Mouse (Mus musculus) heart, adult 2 months (tissue): ENCODE results near the gene Hsd3b7. TPM values are rescaled to one million over a fixed set of nuclear protein-coding genes. Genes with fewer than 3 reads are reported as not detected.
"Not testable (repeated sequence)": the region's sequence is repeated elsewhere in the genome, so short reads cannot be mapped to it uniquely, and the experiment has no call there.

Experiments
- DNase-seq, 2 experiments: peaks; one replicate each; pipeline ENCODE4 v3.0.0; 2021
- H3K27ac ChIP-seq: fragments of 200-600 bp; 2 replicates; pipeline ENCODE4 v1.8.1; 2022
- H3K27me3 ChIP-seq: fragments of 200-500 bp; 2 replicates; pipeline ENCODE4 v1.6.1; 2012; ENCODE audit warnings: mild to moderate bottlenecking, low read length, inconsistent platforms, mixed read lengths; ENCODE audit not compliant: control insufficient read depth, insufficient read depth
- H3K36me3 ChIP-seq: fragments of 200-500 bp; 2 replicates; pipeline ENCODE4 v1.6.1; 2012; ENCODE audit warnings: low read length, inconsistent platforms; ENCODE audit not compliant: control insufficient read depth, insufficient read depth
- H3K4me1 ChIP-seq: fragments of 200-500 bp; 2 replicates; pipeline ENCODE4 v1.6.1; 2011; ENCODE audit warnings: low read length; ENCODE audit not compliant: control insufficient read depth, insufficient read depth
- H3K4me3 ChIP-seq: fragments of 200-600 bp; 2 replicates; pipeline ENCODE4 v1.8.1; 2022
- H3K79me2 ChIP-seq: fragments of 200-500 bp; replicated peaks from 2 replicates; pipeline ENCODE4 v1.6.1; 2012; ENCODE audit warnings: mild to moderate bottlenecking, inconsistent platforms, low read length, moderate library complexity, mixed read lengths; ENCODE audit not compliant: control insufficient read depth, insufficient read depth
- H3K9ac ChIP-seq: fragments of 200-500 bp; 2 replicates; pipeline ENCODE4 v1.6.1; 2012; ENCODE audit warnings: low read depth, mild to moderate bottlenecking, control low read depth, inconsistent platforms, low read length, mixed read lengths
- CTCF ChIP-seq: fragments of 200-600 bp; IDR thresholded peaks from 2 replicates; pipeline ENCODE4 v1.8.1; 2022; ENCODE audit warnings: antibody characterized with exemption, mild to moderate bottlenecking, moderate library complexity
- EP300 ChIP-seq: fragments of 200-500 bp; IDR thresholded peaks from 2 replicates; pipeline ENCODE4 v1.6.1; 2011; ENCODE audit warnings: low read depth, low read length, control low read depth; ENCODE audit not compliant: insufficient read depth
- POLR2A ChIP-seq: fragments of 200-500 bp; IDR thresholded peaks from 2 replicates; pipeline ENCODE4 v1.6.1; 2011; ENCODE audit warnings: mild to moderate bottlenecking, low read depth, low read length, control low read depth; ENCODE audit not compliant: insufficient read depth
- WGBS: fragments of 180-500 bp; shearing (Covaris S2); methylation state at CpG from one replicate; pipeline ENCODE4 v1.1.7; 2018; 5-methylcytosine and 5-hydroxymethylcytosine counted together
- intact Hi-C: fragments of 180-260 bp; cut with DNase I; formaldehyde crosslinking; loops from one replicate; pipeline ENCODE4 v1.15.1; 2025
- polyA plus RNA-seq: library from polyadenylated mRNA; depleted of rRNA; stranded (reverse); fragments of >200 nt; gene quantifications from 2 replicates; pipeline ENCODE4 v1.2.3, GENCODE M21; 2012
- total RNA-seq, 2 experiments: library from RNA; stranded (reverse); gene quantifications; 2 replicates each; pipeline ENCODE4 v1.2.3; 2021

Hsd3b7 gene
- total and polyA plus RNA-seq, 3 experiments = 9.8 to 37.0 (median 12.9) TPM

DNA sequence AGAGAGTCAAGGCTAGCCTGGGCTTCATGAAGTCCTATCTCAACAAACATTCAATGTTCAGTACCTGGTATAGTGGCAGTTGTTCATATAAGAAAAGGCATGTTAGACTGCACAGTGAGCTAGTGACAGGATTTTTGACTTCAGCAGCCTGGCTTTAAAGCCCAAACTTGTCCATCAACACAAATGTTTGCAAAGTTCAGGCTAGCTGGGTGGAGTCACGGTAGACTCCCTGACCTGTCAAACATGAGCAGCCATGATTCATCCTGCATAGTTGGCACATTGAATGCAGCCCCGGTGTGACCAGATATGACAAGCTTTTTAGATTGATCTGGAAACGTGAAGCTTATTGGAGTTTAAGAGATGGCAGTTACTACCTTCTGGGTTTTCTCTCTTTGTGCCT lies 28.3 kb upstream of the Hsd3b7 start:
- Histone ChIP-seq H3K27ac (no peak overlapping the region), H3K27me3 (no peaks in the 10 kb centered on the region), H3K4me1 (peaks cover 4% of the 10 kb centered on the region; the same call in 1 of the 2 replicates), H3K9ac (no peak overlapping the region), H3K4me3 (no peak overlapping the region), H3K36me3 (no peaks in the 10 kb centered on the region), H3K79me2 (no peaks in the 10 kb centered on the region)
- 47% methylated on average over 3 of the region's 3 CpGs for WGBS
- TF ChIP-seq POLR2A (no peak), CTCF (no peak), EP300 (no peak)
- intact Hi-C loops = no loop called here
- DNase-seq = no peak

DNA sequence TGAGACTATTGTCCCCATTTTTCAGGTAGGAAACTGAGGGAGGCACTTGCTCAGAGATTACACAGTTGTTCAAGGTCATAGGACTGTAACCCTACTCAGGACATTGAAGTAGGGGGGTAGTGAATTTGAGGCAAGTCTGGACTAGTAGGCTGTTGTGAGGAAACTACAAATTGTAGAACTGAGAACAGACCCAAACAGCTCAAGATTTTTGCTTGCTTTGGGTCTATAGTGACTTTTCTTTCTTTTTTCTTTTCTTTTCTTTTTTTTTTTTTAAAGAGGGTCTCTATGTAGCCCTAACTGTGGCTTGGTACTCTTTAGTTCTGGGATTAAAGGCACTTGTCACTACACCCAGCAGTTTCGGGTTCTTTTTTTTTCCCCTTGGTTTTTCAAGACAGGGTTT lies 27.8 kb upstream of the Hsd3b7 start:
- no peak overlapping the region for H3K27ac ChIP-seq
- peaks cover 4% of the 10 kb centered on the region; the same call in 1 of the 2 replicates for H3K4me1 ChIP-seq
- DNase-seq = no peak
- intact Hi-C loops = no loop called here
- H3K27me3 ChIP-seq = no peaks in the 10 kb centered on the region
- TF ChIP-seq CTCF (no peak), POLR2A (no peak), EP300 (no peak)
- no peaks in the 10 kb centered on the region for H3K36me3 ChIP-seq
- H3K4me3 ChIP-seq = no peak overlapping the region
- H3K9ac ChIP-seq = no peak overlapping the region
- 88% methylated on average over 1 of the region's 1 CpGs for WGBS
- no peaks in the 10 kb centered on the region for H3K79me2 ChIP-seq

DNA sequence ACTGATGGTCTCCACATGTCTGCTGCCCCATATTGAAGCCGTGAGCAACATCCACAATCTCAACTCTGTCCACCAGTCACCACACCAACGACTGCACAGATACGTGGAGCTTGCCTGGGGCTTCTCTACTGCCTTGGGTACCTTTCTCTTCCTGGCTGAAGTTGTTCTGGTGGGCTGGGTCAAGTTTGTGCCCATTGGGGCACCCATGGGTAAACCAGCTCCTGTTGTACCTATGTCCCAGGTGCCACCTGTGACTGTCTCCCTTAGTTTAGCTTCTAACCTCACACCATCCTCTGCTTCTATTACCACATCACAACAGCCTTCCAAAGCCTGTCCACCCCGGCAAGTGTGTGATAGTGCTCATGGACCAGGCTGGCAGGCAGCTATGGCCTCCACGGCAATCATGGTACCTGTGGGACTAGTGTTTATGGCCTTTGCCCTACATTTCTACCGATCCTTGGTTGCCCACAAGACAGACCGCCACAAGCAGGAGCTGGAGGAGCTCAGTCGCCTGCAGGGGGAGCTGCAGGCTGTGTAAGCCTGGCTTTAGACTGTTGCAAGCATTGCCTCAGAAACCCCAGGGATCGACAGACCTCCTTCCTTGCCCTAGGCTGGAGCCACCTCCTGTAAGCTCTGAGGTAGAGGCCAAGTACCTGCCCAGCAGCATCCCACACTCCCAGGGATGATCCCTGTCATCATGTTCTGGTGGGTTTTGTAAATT lies 26.6 kb upstream of the Hsd3b7 start:
- Histone ChIP-seq H3K79me2 (0 out of 2 replicates have a peak, but pooled peaks cover 2% of the 10 kb centered on the region), H3K27me3 (no peaks in the 10 kb centered on the region), H3K9ac (no peak overlapping the region), H3K27ac (no peak overlapping the region), H3K36me3 (peaks cover 2% of the 10 kb centered on the region), H3K4me1 (peaks cover 4% of the 10 kb centered on the region; the same call in 1 of the 2 replicates), H3K4me3 (no peak overlapping the region)
- peak; percentile 53 to 64 for DNase-seq
- WGBS = 41% methylated on average over 9 of the region's 9 CpGs
- intact Hi-C loops = no loop called here
- peak; percentile 81 for TF ChIP-seq CTCF
- TF ChIP-seq POLR2A = no peak
- no peak for TF ChIP-seq EP300

DNA sequence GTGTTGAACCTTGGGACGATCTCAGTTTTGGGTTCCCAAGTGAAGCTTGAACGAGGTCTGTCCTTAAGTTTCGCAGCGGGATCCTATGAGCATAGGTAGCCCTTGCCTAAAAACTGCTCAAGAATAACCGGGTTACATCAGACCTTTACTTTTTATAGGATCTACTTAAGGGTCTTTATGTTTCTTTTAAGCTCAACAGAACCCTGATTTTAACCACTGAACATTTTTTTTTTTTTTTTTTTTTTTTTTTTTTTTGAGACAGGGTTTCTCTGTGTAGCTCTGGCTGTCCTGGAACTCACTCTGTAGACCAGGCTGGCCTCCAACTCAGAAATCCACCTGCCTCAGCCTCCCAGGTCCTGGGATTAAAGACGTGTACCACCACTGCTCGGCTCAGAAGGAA lies 24.6 kb upstream of the Hsd3b7 start:
- not testable (repeated sequence) for H3K27me3 ChIP-seq, H3K79me2 ChIP-seq, H3K4me1 ChIP-seq, DNase-seq, H3K36me3 ChIP-seq
- H3K27ac ChIP-seq = peak overlapping the region; percentile 99
- 68% methylated on average over 7 of the region's 7 CpGs for WGBS
- intact Hi-C loops = loop anchor here (5.0 kb wide), 1 partner anchor 101 kb away; the partner anchor contains the start of genes Zfp646 and Zfp668
- peak overlapping the region; percentile 71 for H3K9ac ChIP-seq
- H3K4me3 ChIP-seq = peak overlapping the region; percentile 94

DNA sequence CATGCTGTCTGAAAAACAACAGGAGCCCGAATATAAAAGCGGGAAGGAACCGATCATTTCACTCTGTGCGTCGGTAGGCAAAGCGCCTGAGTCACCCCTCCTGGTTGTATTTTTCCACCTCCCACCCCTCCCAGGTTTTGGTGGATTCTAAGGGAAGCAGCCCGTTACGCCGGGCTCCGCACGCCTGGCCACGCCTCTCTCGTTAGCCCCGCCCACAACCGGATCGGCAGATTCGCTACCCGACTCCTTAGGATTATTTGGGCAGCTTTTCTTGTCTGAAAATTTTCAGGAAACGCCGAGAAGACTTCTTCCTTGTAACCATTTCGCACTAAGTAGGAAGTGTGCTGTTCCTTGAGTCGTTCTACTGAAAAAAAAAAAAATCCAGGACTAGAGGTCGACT lies 24.0 kb upstream of the Hsd3b7 start, which contains the start of gene Setd1a:
Gene Setd1a, plus strand, starts transcription at position 245 of the 400 bp plus-strand sequence.
- Histone ChIP-seq H3K27me3 (no peaks in the 10 kb centered on the region), H3K27ac (peak within 1 kb of the TSS; percentile 99), H3K4me1 (no peaks in the 10 kb centered on the region; the same call in 1 of the 2 replicates), H3K9ac (peak within 1 kb of the TSS; percentile 93), H3K36me3 (peaks cover 4% of the 10 kb centered on the region), H3K79me2 (0 out of 2 replicates have a peak, but pooled peaks cover 2% of the 10 kb centered on the region), H3K4me3 (peak within 1 kb of the TSS; percentile 94)
- WGBS = under 1% methylated on average over 23 of the region's 23 CpGs
- intact Hi-C loops = loop anchor here (5.0 kb wide), 1 partner anchor 101 kb away; the partner anchor contains the start of genes Zfp646 and Zfp668
- TF ChIP-seq CTCF (no peak), POLR2A (peak; percentile 63), EP300 (peak; percentile 30; the same call in 1 of the 2 replicates)
- DNase-seq = peak; percentile 88 to 93

DNA sequence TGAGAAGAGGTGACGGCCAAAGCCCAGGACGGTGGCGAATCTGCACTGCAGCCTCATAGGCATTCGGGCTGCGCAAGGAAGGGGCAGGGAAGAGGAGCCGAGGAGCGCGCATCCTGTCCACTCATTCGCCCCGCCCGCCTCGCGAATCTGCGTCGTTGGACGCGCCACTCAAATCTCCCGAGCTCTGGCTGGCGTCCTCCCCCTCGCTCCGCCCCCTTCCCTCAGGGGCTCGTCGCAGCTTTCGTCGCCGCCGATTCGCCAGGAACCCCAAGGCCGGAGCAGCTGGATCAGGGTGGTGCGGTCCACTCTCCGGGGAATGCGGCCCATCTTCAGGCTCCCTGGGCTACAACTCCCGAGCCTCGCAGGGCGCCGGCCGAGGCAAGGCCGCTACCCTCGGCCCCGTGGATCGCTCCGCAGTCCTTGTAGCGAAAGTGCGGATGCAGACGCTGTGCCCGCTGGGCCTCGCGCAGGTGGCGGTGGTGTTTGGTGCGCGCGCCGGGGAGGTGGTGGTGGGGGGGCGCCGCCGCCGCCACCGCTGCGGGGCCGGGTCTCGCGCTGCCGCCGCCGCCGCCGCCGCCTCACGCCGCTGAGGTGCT lies 23.4 kb upstream of the Hsd3b7 start:
- DNase-seq = peak; percentile 96 to 97
- Histone ChIP-seq H3K27me3 (no peaks in the 10 kb centered on the region), H3K4me1 (no peaks in the 10 kb centered on the region; the same call in 1 of the 2 replicates), H3K79me2 (0 out of 2 replicates have a peak, but pooled peaks cover 2% of the 10 kb centered on the region), H3K27ac (peak overlapping the region; percentile 99), H3K9ac (peak overlapping the region; percentile 93), H3K36me3 (peaks cover 6% of the 10 kb centered on the region), H3K4me3 (peak overlapping the region; percentile 94)
- under 1% methylated on average over 51 of the region's 70 CpGs for WGBS
- TF ChIP-seq POLR2A (peak; percentile 65; the same call in 1 of the 2 replicates), CTCF (no peak)
- intact Hi-C loops = loop anchor here (5.0 kb wide), 1 partner anchor 100 kb away; the partner anchor contains the start of genes Zfp646 and Zfp668
